Mouse (Mus musculus) ES-Bruce4 (cell line): ENCODE results near the gene Il17rd.

Source experiments
- CTCF ChIP-seq: IDR thresholded peaks from one replicate; pipeline ENCODE4 v1.8.1; 2011; ENCODE audit warnings: low read depth, low read length
- EP300 ChIP-seq: IDR thresholded peaks from 2 replicates; pipeline ENCODE4 v1.6.1; 2011; ENCODE audit warnings: low read depth, low read length; ENCODE audit not compliant: insufficient read depth
- POLR2A ChIP-seq: IDR thresholded peaks from one replicate; pipeline ENCODE4 v1.8.1; 2011; ENCODE audit warnings: low read length; ENCODE audit not compliant: insufficient read depth

- TF ChIP-seq POLR2A (no peak), CTCF (no peak), EP300 (no peak)
These were observed 84.8 kb downstream of the Il17rd start for GRCm38 (mm10) chr14:27123543-27123942.
